Mouse (Mus musculus) A20 (cell line): ENCODE results near the gene Neil3.
"Not testable (repeated sequence)": the region's sequence is repeated elsewhere in the genome, so short reads cannot be mapped to it uniquely, and the experiment has no call there.

ENCODE experiments used
- DNase-seq: peaks from one replicate; pipeline ENCODE4 v3.0.0-alpha.2; 2011; ENCODE audit warnings: low read depth, low spot score

Gene Neil3

GRCm38 (mm10) chr8:53538049-53538448, 100.8 kb downstream of the Neil3 start:
- not testable (repeated sequence) for DNase-seq
